Mouse (Mus musculus) heart, embryonic 14.5 days (tissue): Measurements from ENCODE around the gene Btaf1. TPM values are rescaled to one million over a fixed set of nuclear protein-coding genes. Genes with fewer than 3 reads are reported as not detected.

Experiments
- ATAC-seq: fragments of 200-750 bp; cut with Nextera tagmentation; 2 replicates; pipeline ENCODE4 v1.8.0; 2017; ENCODE audit warnings: low read depth, moderate TSS enrichment; ENCODE audit not compliant: insufficient number of reproducible peaks, insufficient read depth, low FRiP score
- H3K27ac ChIP-seq, 2 experiments: fragments of 200-500 bp in 1 of 2; fragments of 300-500 bp in 1 of 2; sonication (generic) in 1 of 2; replicated peaks in 1 of 2; 2 replicates each; pipeline ENCODE4 v1.5.1; 2012 to 2014; ENCODE audit warnings: low read depth in 2 of 2, low read length in 2 of 2, control low read depth in 1 of 2, mild to moderate bottlenecking in 1 of 2, mixed read lengths in 1 of 2; ENCODE audit not compliant: control insufficient read depth in 1 of 2, insufficient read depth in 1 of 2
- H3K27me3 ChIP-seq: fragments of 300-500 bp; sonication (generic); 2 replicates; pipeline ENCODE4 v1.6.1; 2014; ENCODE audit warnings: mild to moderate bottlenecking, low read length, control low read depth; ENCODE audit not compliant: control insufficient read depth, insufficient read depth
- H3K36me3 ChIP-seq: fragments of 300-500 bp; sonication (generic); 2 replicates; pipeline ENCODE4 v1.6.1; 2014; ENCODE audit warnings: mild to moderate bottlenecking, control low read depth, low read length, mixed read lengths; ENCODE audit not compliant: control insufficient read depth, insufficient read depth
- H3K4me1 ChIP-seq, 2 experiments: fragments of 200-500 bp in 1 of 2; fragments of 300-500 bp in 1 of 2; sonication (generic) in 1 of 2; 2 replicates each; pipeline ENCODE4 v1.6.1; 2012 to 2014; ENCODE audit warnings: low read length in 2 of 2, control low read depth in 1 of 2, mixed read lengths in 1 of 2; ENCODE audit not compliant: control insufficient read depth in 2 of 2, insufficient read depth in 2 of 2
- H3K4me2 ChIP-seq: fragments of 300-500 bp; sonication (generic); 2 replicates; pipeline ENCODE4 v1.6.1; 2014; ENCODE audit warnings: mild to moderate bottlenecking, low read length
- H3K4me3 ChIP-seq, 2 experiments: fragments of 200-500 bp in 1 of 2; fragments of 300-500 bp in 1 of 2; sonication (generic) in 1 of 2; 2 replicates each; pipeline ENCODE4 v1.5.1; 2012 to 2014; ENCODE audit warnings: low read length in 2 of 2, mild to moderate bottlenecking in 2 of 2, control low read depth in 1 of 2, low read depth in 1 of 2, moderate library complexity in 1 of 2; ENCODE audit not compliant: control insufficient read depth in 1 of 2, insufficient read depth in 1 of 2
- H3K9ac ChIP-seq: fragments of 300-500 bp; sonication (generic); 2 replicates; pipeline ENCODE4 v1.6.1; 2014; ENCODE audit warnings: mild to moderate bottlenecking, low read length
- H3K9me3 ChIP-seq: fragments of 300-500 bp; sonication (generic); 2 replicates; pipeline ENCODE4 v1.6.1; 2016; ENCODE audit warnings: low read length, control low read depth; ENCODE audit not compliant: control insufficient read depth
- WGBS: fragments of 180-500 bp; shearing (Covaris S2); extraction: QIAGEN DNeasy Blood & Tissue Kit; methylation state at CpG from one replicate; pipeline ENCODE4 v1.1.7; 2014; 5-methylcytosine and 5-hydroxymethylcytosine counted together
- polyA plus RNA-seq: library from polyadenylated mRNA; unstranded; fragments of >200 nt; fragmentation: Nextera tagmentation; extraction: Ambion mirVana; gene quantifications from 2 replicates; pipeline ENCODE4 v1.2.1, GENCODE M21; 2014

Btaf1 gene
- polyA plus RNA-seq, 1 experiment from 2014 or later: 11.0 TPM

GRCm38 (mm10) chr19:37025839-37026319, 100.0 kb downstream of the Btaf1 start:
- no peaks in the 10 kb centered on the region for H3K27me3 ChIP-seq
- H3K4me2 ChIP-seq: no peak overlapping the region
- H3K4me3 ChIP-seq: no peak overlapping the region
- H3K4me1 ChIP-seq: peaks cover 10 to 17% of the 10 kb centered on the region in 2 experiments
- 59% methylated on average over 13 of the region's 13 CpGs for WGBS
- H3K9ac ChIP-seq: no peak overlapping the region; the same call in 1 of the 2 replicates
- 0 out of 2 replicates have a peak, but pooled peaks cover 7% of the 10 kb centered on the region for H3K36me3 ChIP-seq
- ATAC-seq: peak; percentile 26; the same call in 1 of the 2 replicates
- peak overlapping the region; percentile 35 to 64; a peak in 3 of 4 replicates for H3K27ac ChIP-seq
- H3K9me3 ChIP-seq: no peaks in the 10 kb centered on the region

- peaks cover 10 to 13% of the 10 kb centered on the region in 2 experiments for H3K4me1 ChIP-seq
- H3K9me3 ChIP-seq: no peaks in the 10 kb centered on the region
- H3K4me3 ChIP-seq: no peak overlapping the region
- peak overlapping the region; percentile 35 to 64; a peak in 3 of 4 replicates for H3K27ac ChIP-seq
- H3K27me3 ChIP-seq: no peaks in the 10 kb centered on the region
- ATAC-seq: no peak
- H3K9ac ChIP-seq: no peak overlapping the region; the same call in 1 of the 2 replicates
- WGBS: 41% methylated on average over 11 of the region's 11 CpGs
- H3K36me3 ChIP-seq: 0 out of 2 replicates have a peak, but pooled peaks cover 7% of the 10 kb centered on the region
- H3K4me2 ChIP-seq: no peak overlapping the region
Measured at GRCm38 (mm10) chr19:37026408-37026807, 100.5 kb downstream of the Btaf1 start.

- no peaks in the 10 kb centered on the region for H3K27me3 ChIP-seq
- H3K4me3 ChIP-seq: no peak overlapping the region
- no peaks in the 10 kb centered on the region for H3K36me3 ChIP-seq
- no peak overlapping the region for H3K4me2 ChIP-seq
- no peak overlapping the region for H3K9ac ChIP-seq
- no peaks in the 10 kb centered on the region for H3K9me3 ChIP-seq
- no peak for ATAC-seq
- WGBS: 59% methylated on average over 6 of the region's 6 CpGs
- 0 out of 4 replicates have a peak overlapping the region, but pooled peaks of 1 of the 2 experiments have one; percentile 16 for H3K27ac ChIP-seq
- peaks cover 13 to 18% of the 10 kb centered on the region in 2 experiments for H3K4me1 ChIP-seq
Measured at GRCm38 (mm10) chr19:37029771-37030170, 103.9 kb downstream of the Btaf1 start.

GRCm38 (mm10) chr19:37031446-37031845, 105.6 kb downstream of the Btaf1 start:
- no peaks in the 10 kb centered on the region for H3K27me3 ChIP-seq
- H3K36me3 ChIP-seq: no peaks in the 10 kb centered on the region
- no peak overlapping the region for H3K27ac ChIP-seq
- H3K4me2 ChIP-seq: no peak overlapping the region
- no peak for ATAC-seq
- H3K4me3 ChIP-seq: no peak overlapping the region
- WGBS: 73% methylated on average over 5 of the region's 5 CpGs
- H3K4me1 ChIP-seq: peaks cover 6 to 9% of the 10 kb centered on the region in 2 experiments
- H3K9me3 ChIP-seq: no peaks in the 10 kb centered on the region
- H3K9ac ChIP-seq: no peak overlapping the region

- 84% methylated on average over 2 of the region's 2 CpGs for WGBS
- Histone ChIP-seq H3K4me2 (no peak overlapping the region), H3K9ac (no peak overlapping the region), H3K4me1 (peaks cover 2 to 4% of the 10 kb centered on the region in 2 experiments), H3K27ac (no peak overlapping the region), H3K9me3 (no peaks in the 10 kb centered on the region), H3K27me3 (no peaks in the 10 kb centered on the region), H3K36me3 (no peaks in the 10 kb centered on the region), H3K4me3 (no peak overlapping the region)
- ATAC-seq: no peak
Measured at GRCm38 (mm10) chr19:37032364-37032763, 106.5 kb downstream of the Btaf1 start.

- no peaks in the 10 kb centered on the region for H3K9me3 ChIP-seq
- H3K4me1 ChIP-seq: 0 out of 4 replicates have a peak, but pooled peaks cover 0 to 4% of the 10 kb centered on the region in 2 experiments
- H3K4me3 ChIP-seq: no peak overlapping the region
- no peak overlapping the region for H3K4me2 ChIP-seq
- no peak overlapping the region for H3K27ac ChIP-seq
- 0 out of 2 replicates have a peak, but pooled peaks cover 12% of the 10 kb centered on the region for H3K36me3 ChIP-seq
- no peak overlapping the region for H3K9ac ChIP-seq
- H3K27me3 ChIP-seq: no peaks in the 10 kb centered on the region
- ATAC-seq: no peak
Measured at GRCm38 (mm10) chr19:37040906-37041305, 115.0 kb downstream of the Btaf1 start.

GRCm38 (mm10) chr19:37044431-37044830, 118.6 kb downstream of the Btaf1 start:
- WGBS: 90% methylated on average over 10 of the region's 10 CpGs
- Histone ChIP-seq H3K9me3 (no peaks in the 10 kb centered on the region), H3K4me1 (no peaks in the 10 kb centered on the region), H3K4me2 (no peak overlapping the region), H3K36me3 (peaks cover 18% of the 10 kb centered on the region), H3K27me3 (no peaks in the 10 kb centered on the region), H3K27ac (no peak overlapping the region), H3K9ac (no peak overlapping the region), H3K4me3 (no peak overlapping the region)
- no peak for ATAC-seq

- no peak for ATAC-seq
- Histone ChIP-seq H3K4me2 (no peak overlapping the region), H3K9me3 (no peaks in the 10 kb centered on the region), H3K4me1 (no peaks in the 10 kb centered on the region), H3K9ac (no peak overlapping the region), H3K27ac (no peak overlapping the region), H3K27me3 (no peaks in the 10 kb centered on the region), H3K4me3 (no peak overlapping the region), H3K36me3 (peaks cover 21% of the 10 kb centered on the region)
- 87% methylated on average over 6 of the region's 6 CpGs for WGBS
Measured at GRCm38 (mm10) chr19:37048507-37048906, 122.6 kb downstream of the Btaf1 start.
